Mouse (Mus musculus) intestine, postnatal 0 days (tissue): ENCODE data around the gene Magee1. TPM values are rescaled to one million over a fixed set of nuclear protein-coding genes. Genes with fewer than 3 reads are reported as not detected.
"Not testable (repeated sequence)": the region's sequence is repeated elsewhere in the genome, so short reads cannot be mapped to it uniquely, and the experiment has no call there.

ENCODE experiments used
- ATAC-seq: fragments of 200-750 bp; cut with Nextera tagmentation; 2 replicates; pipeline ENCODE4 v1.8.0; 2017; ENCODE audit warnings: mild to moderate bottlenecking, moderate TSS enrichment, moderate library complexity
- H3K27ac ChIP-seq: fragments of 300-500 bp; sonication (generic); 2 replicates; pipeline ENCODE4 v1.5.1; 2014; ENCODE audit warnings: mild to moderate bottlenecking, low read depth, low read length, moderate library complexity
- H3K27me3 ChIP-seq: fragments of 300-500 bp; sonication (generic); replicated peaks from 2 replicates; pipeline ENCODE4 v1.6.1; 2014; ENCODE audit warnings: low read length, mixed read lengths; ENCODE audit not compliant: control insufficient read depth, insufficient read depth
- H3K36me3 ChIP-seq: fragments of 300-500 bp; sonication (generic); 2 replicates; pipeline ENCODE4 v1.6.1; 2014; ENCODE audit warnings: mild to moderate bottlenecking, moderate library complexity; ENCODE audit not compliant: control insufficient read depth, insufficient read depth
- H3K4me1 ChIP-seq: fragments of 300-500 bp; sonication (generic); replicated peaks from 2 replicates; pipeline ENCODE4 v1.6.1; 2014; ENCODE audit warnings: antibody characterized with exemption, low read length, mixed read lengths; ENCODE audit not compliant: control insufficient read depth, insufficient read depth
- H3K4me2 ChIP-seq: fragments of 300-500 bp; sonication (generic); replicated peaks from 2 replicates; pipeline ENCODE4 v1.6.1; 2014; ENCODE audit warnings: low read depth, mild to moderate bottlenecking, moderate library complexity
- H3K4me3 ChIP-seq: fragments of 300-500 bp; sonication (generic); 2 replicates; pipeline ENCODE4 v1.5.1; 2014; ENCODE audit warnings: low read depth, low read length
- H3K9ac ChIP-seq: fragments of 300-500 bp; sonication (generic); 2 replicates; pipeline ENCODE4 v1.6.1; 2014; ENCODE audit warnings: mild to moderate bottlenecking, low read depth, low read length
- H3K9me3 ChIP-seq: fragments of 300-500 bp; sonication (generic); 2 replicates; pipeline ENCODE4 v1.6.1; 2016; ENCODE audit warnings: mixed run types; ENCODE audit not compliant: control insufficient read depth
- CTCF ChIP-seq: sonication (generic); IDR thresholded peaks from 2 replicates; pipeline ENCODE4 v1.5.1; 2016; ENCODE audit warnings: low read depth, mild to moderate bottlenecking, control low read depth, antibody characterized with exemption, moderate library complexity
- WGBS: fragments of 180-500 bp; shearing (Covaris S2); extraction: QIAGEN DNeasy Blood & Tissue Kit; methylation state at CpG from one replicate; pipeline ENCODE4 v1.1.7; 2014; 5-methylcytosine and 5-hydroxymethylcytosine counted together
- polyA plus RNA-seq: library from polyadenylated mRNA; unstranded; fragments of >200 nt; fragmentation: Nextera tagmentation; extraction: Ambion mirVana; gene quantifications from 2 replicates; pipeline ENCODE4 v1.2.1, GENCODE M21; 2015

Magee1 gene
- polyA plus RNA-seq, 1 experiment from 2014 or later: 6.2 TPM

DNA sequence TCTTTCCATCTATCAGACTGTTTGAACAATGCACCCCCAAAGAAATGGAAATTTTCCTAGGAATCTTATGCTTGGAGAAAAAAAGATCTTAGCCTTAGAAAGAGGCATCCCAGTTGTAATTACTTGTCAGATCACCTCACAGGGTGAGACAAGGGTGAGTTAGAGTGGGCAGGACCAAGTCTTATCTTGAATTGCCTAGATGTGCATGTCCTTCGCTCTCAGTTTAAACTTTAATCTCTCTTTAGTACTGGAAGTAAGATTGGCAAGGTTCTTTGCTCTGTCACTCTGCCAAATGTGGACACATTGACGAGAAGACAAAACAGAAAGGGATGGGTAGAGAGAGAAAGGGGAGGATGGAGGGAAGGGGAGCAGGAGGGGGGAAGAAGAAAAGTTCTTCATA lies 5.2 kb upstream of the Magee1 start:
- no peak for ATAC-seq
- Histone ChIP-seq H3K4me1 (no peaks in the 10 kb centered on the region), H3K4me3 (no peak overlapping the region), H3K27me3 (no peaks in the 10 kb centered on the region), H3K36me3 (no peaks in the 10 kb centered on the region), H3K9me3 (no peaks in the 10 kb centered on the region), H3K9ac (no peak overlapping the region), H3K4me2 (no peak overlapping the region), H3K27ac (no peak overlapping the region)
- no peak for TF ChIP-seq CTCF
- WGBS: 32% methylated on average over 2 of the region's 2 CpGs

DNA sequence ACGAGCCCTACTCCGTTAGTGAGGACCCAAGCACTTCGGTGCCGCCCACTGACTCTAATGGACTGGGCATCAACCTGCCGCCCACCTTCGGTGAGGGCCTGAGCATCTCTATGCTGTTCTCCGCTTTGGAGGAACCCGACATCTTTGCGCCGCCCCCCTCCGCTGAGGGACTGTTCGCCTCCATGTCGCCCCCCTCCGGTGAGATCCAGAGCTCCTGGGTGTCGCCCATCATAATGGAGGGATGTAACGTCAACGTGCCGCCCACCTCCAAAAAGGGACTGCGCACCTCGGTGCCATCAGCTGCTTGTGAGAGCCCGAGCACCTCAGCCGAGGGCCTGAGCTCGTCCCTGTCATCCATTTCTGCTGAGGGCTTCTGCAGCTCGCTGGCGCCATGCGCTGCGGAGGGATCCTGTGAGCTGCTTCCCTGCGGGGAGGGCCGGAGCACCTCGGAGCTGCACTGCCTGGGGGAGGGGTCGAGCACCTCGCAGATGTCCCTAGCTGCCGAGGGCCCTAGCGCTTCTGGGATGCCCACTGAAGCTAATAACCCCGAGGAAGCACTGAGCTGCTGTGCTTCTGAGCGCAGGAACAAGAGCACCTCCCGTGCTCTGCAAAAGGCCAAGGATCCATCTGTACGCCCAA lies 1.2 kb downstream of the Magee1 start:
- H3K9ac ChIP-seq: no peak overlapping the region
- no peaks in the 10 kb centered on the region for H3K4me1 ChIP-seq
- peak; percentile 66 for TF ChIP-seq CTCF
- H3K9me3 ChIP-seq: no peaks in the 10 kb centered on the region
- H3K36me3 ChIP-seq: no peaks in the 10 kb centered on the region
- H3K4me2 ChIP-seq: peak overlapping the region; percentile 89
- no peak overlapping the region for H3K27ac ChIP-seq
- WGBS: 19% methylated on average over 38 of the region's 38 CpGs
- H3K27me3 ChIP-seq: no peaks in the 10 kb centered on the region
- no peak; the same call in 1 of the 2 replicates for ATAC-seq
- peak overlapping the region; percentile 50 for H3K4me3 ChIP-seq

DNA sequence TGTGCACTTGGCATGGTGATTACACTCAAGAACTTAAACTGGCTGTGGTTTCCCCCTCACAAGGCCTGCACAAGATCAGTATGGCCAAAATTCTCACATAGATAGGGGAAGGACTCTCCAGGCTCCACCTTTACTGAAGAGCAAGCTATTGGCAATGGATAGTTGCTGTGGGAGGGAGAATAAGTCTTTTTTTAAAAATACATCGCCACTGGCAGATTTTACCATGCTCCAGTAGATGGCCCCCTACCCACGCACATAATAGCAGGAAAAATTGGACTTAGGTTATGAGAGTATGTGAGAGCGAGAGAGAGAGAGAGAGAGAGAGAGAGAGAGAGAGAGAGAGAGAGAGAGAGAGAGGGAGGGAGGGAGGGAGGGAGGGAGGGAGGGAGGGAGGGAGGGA lies 4.7 kb downstream of the Magee1 start:
- H3K27me3 ChIP-seq: no peaks in the 10 kb centered on the region
- no peaks in the 10 kb centered on the region for H3K36me3 ChIP-seq
- ATAC-seq: no peak
- no peak overlapping the region for H3K27ac ChIP-seq
- no peak overlapping the region for H3K9ac ChIP-seq
- WGBS: 19% methylated on average over 2 of the region's 3 CpGs
- H3K4me1 ChIP-seq: no peaks in the 10 kb centered on the region
- H3K4me2 ChIP-seq: no peak overlapping the region
- TF ChIP-seq CTCF: peak; percentile 54
- H3K4me3 ChIP-seq: no peak overlapping the region
- H3K9me3 ChIP-seq: no peaks in the 10 kb centered on the region

DNA sequence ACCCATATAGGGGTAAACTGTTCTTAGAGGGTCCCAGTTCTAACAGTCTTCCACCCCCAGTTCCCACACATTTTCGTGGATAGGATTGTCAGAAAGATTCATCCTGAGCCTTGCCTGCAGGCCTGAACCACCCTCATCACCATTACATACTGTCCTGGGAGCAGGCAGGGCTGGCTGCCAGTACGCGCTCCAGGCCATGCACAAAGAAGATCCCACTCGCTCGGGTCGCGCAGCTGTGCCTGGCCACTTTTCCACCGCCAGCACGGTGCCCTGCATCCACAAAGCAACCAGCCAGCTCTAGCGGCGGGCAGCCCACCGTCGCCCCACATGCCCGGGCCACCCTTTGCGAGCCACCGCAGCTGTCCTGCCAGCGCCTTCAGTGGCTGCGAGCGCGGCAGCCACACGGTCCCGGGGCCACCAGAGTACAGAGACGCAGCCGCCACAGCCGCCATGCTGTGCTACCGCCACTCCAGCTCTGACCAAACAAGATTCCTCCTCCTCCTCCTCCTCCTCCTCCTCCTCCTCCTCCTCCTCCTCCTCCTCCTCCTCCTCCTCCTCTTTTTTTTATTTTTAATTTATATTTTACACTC lies 31.8 kb downstream of the Magee1 start:
- no peak overlapping the region for H3K27ac ChIP-seq
- no peaks in the 10 kb centered on the region for H3K9me3 ChIP-seq
- H3K4me3 ChIP-seq: no peak overlapping the region
- no peak for TF ChIP-seq CTCF
- H3K4me1 ChIP-seq: no peaks in the 10 kb centered on the region
- no peak for ATAC-seq
- H3K4me2 ChIP-seq: peak overlapping the region; percentile 38; the same call in 1 of the 2 replicates
- H3K9ac ChIP-seq: no peak overlapping the region
- WGBS: 52% methylated on average over 26 of the region's 26 CpGs
- H3K27me3 ChIP-seq: no peaks in the 10 kb centered on the region
- H3K36me3 ChIP-seq: no peaks in the 10 kb centered on the region

DNA sequence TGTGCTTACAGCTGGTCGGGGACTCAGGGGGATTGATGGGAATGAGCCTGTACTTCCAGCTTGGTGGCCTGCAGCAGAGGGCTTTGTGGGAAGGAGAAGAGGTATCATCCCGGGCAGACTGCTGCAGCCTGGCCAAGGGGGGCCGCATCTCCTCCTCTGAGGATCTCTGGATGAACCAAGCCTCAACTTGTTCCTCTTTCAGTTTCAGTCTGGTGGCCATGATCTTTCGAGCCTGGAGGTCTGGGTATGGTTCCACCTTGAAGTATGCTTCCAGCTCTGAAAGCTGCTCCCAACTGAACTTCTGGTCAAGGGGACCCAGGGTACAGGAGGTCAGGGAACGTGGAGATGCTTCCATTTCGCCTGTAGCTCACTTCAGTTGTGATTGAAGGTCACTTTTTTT lies 44.8 kb downstream of the Magee1 start:
- not testable (repeated sequence) for H3K9me3 ChIP-seq, ATAC-seq, H3K4me3 ChIP-seq, H3K9ac ChIP-seq, H3K4me1 ChIP-seq, H3K4me2 ChIP-seq, H3K27ac ChIP-seq, H3K27me3 ChIP-seq, H3K36me3 ChIP-seq
- 69% methylated on average over 6 of the region's 6 CpGs for WGBS

DNA sequence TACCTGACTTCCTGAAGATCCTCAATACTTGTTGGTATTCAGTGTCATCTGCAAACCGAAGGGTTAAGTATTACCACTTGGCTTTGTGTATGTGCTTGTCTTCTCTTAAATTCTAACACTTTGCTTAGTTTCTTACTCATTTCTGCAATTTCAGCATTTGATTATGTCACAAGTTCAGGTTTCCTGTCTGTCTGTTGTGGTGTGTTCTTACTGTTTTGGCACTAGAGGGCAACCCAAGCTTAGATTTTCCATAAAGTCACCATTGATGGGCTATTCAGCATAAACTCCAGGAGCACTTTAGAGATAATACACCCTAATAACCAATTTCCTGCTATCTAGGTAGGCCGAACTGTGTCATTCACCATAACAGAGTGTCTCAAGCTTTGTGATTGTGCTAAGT lies 47.0 kb downstream of the Magee1 start:
- no peak for ATAC-seq
- no peak overlapping the region for H3K27ac ChIP-seq
- H3K36me3 ChIP-seq: no peaks in the 10 kb centered on the region
- H3K9ac ChIP-seq: no peak overlapping the region
- H3K9me3 ChIP-seq: no peaks in the 10 kb centered on the region
- 63% methylated on average over 2 of the region's 2 CpGs for WGBS
- H3K4me2 ChIP-seq: no peak overlapping the region
- H3K4me3 ChIP-seq: no peak overlapping the region
- H3K4me1 ChIP-seq: no peaks in the 10 kb centered on the region
- peak; percentile 56 for TF ChIP-seq CTCF
- no peaks in the 10 kb centered on the region for H3K27me3 ChIP-seq

Other genes with a start within 250 kb of the Magee1 start
- 37.4 and 38.3 TPM in 2 replicates for gene Pbdc1, start 40.6 kb upstream of the Magee1 start, polyA plus RNA-seq